Mouse (Mus musculus) kidney, adult 2 months (tissue): ENCODE measurements around the gene Smg6.

Experiments
- CTCF ChIP-seq: fragments of 200-500 bp; conservative IDR thresholded peaks from 2 replicates; pipeline ENCODE4 v1.5.1; 2011; ENCODE audit warnings: low read depth, mild to moderate bottlenecking, control low read depth, low read length, moderate library complexity, mixed read lengths; ENCODE audit not compliant: insufficient read depth, insufficient read length
- POLR2A ChIP-seq: fragments of 200-500 bp; IDR thresholded peaks from one replicate; pipeline ENCODE4 v1.6.1; 2011; ENCODE audit warnings: low read depth, low read length, control low read depth

- TF ChIP-seq POLR2A (no peak), CTCF (no peak)
These were observed 198.8 kb downstream of the Smg6 start for GRCm38 (mm10) chr11:75124406-75124805.
